Mouse (Mus musculus): ENCODE results near the gene Wfdc11. TPM values are rescaled to one million over a fixed set of nuclear protein-coding genes. Genes with fewer than 3 reads are reported as not detected.

Wfdc11 gene
- polyA plus RNA-seq, 1 experiment from 2014 or later: not detected

GRCm38 (mm10) chr2:164704235-164704634, 30.3 kb upstream of the Wfdc11 start:
- H3K4me3 ChIP-seq (ENCODE audit: low read depth, low read length): no peak overlapping the region
- no peak overlapping the region for H3K27ac ChIP-seq (replicated peaks)
- H3K4me2 ChIP-seq (replicated peaks; ENCODE audit: low read depth): no peak overlapping the region
- no peak overlapping the region for H3K9ac ChIP-seq (ENCODE audit: low read length)
- DNase-seq (ENCODE audit: low spot score): no peak
- H3K9me3 ChIP-seq (ENCODE audit: control insufficient read depth, low read length): no peaks in the 10 kb centered on the region
- H3K27me3 ChIP-seq (ENCODE audit: control insufficient read depth, insufficient read depth, low read length): no peaks in the 10 kb centered on the region
- 83% methylated on average over 5 of the region's 5 CpGs for WGBS
- no peaks in the 10 kb centered on the region for H3K36me3 ChIP-seq (ENCODE audit: control insufficient read depth, insufficient read depth, low read length)
- H3K4me1 ChIP-seq (replicated peaks; ENCODE audit: control insufficient read depth, insufficient read depth): no peaks in the 10 kb centered on the region
- ATAC-seq (ENCODE audit: low FRiP score, low TSS enrichment): no peak
- TF ChIP-seq EP300 (optimal IDR thresholded peaks at IDR 0.05) (no peak), CTCF (IDR thresholded peaks at IDR 0.05; ENCODE audit: low read depth) (no peak)

- DNase-seq (ENCODE audit: low spot score) (no peak), ATAC-seq (ENCODE audit: low FRiP score, low TSS enrichment) (no peak)
- H3K9ac ChIP-seq (ENCODE audit: low read length): no peak overlapping the region
- H3K27ac ChIP-seq (replicated peaks): no peak overlapping the region
- H3K4me3 ChIP-seq (ENCODE audit: low read depth, low read length): no peak overlapping the region
- H3K4me1 ChIP-seq (replicated peaks; ENCODE audit: control insufficient read depth, insufficient read depth): no peaks in the 10 kb centered on the region
- no peak for TF ChIP-seq CTCF (IDR thresholded peaks at IDR 0.05; ENCODE audit: low read depth)
- 63% methylated on average over 5 of the region's 5 CpGs for WGBS
- no peaks in the 10 kb centered on the region for H3K9me3 ChIP-seq (ENCODE audit: control insufficient read depth, low read length)
- no peaks in the 10 kb centered on the region for H3K27me3 ChIP-seq (ENCODE audit: control insufficient read depth, insufficient read depth, low read length)
- no peak overlapping the region for H3K4me2 ChIP-seq (replicated peaks; ENCODE audit: low read depth)
- no peaks in the 10 kb centered on the region for H3K36me3 ChIP-seq (ENCODE audit: control insufficient read depth, insufficient read depth, low read length)
Measured at GRCm38 (mm10) chr2:164701761-164702160, 27.9 kb upstream of the Wfdc11 start.

GRCm38 (mm10) chr2:164700959-164701358, 27.1 kb upstream of the Wfdc11 start:
- 37% methylated on average over 5 of the region's 5 CpGs for WGBS
- Histone ChIP-seq H3K36me3 (ENCODE audit: control insufficient read depth, insufficient read depth, low read length) (no peaks in the 10 kb centered on the region), H3K9ac (ENCODE audit: low read length) (no peak overlapping the region), H3K4me3 (ENCODE audit: low read depth, low read length) (no peak overlapping the region), H3K4me1 (replicated peaks; ENCODE audit: control insufficient read depth, insufficient read depth) (no peaks in the 10 kb centered on the region), H3K9me3 (ENCODE audit: control insufficient read depth, low read length) (no peaks in the 10 kb centered on the region), H3K27ac (replicated peaks) (no peak overlapping the region), H3K27me3 (ENCODE audit: control insufficient read depth, insufficient read depth, low read length) (no peaks in the 10 kb centered on the region), H3K4me2 (replicated peaks; ENCODE audit: low read depth) (no peak overlapping the region)
- DNase-seq (ENCODE audit: low spot score): no peak
- no peak for ATAC-seq (ENCODE audit: low FRiP score, low TSS enrichment)
- TF ChIP-seq EP300 (optimal IDR thresholded peaks at IDR 0.05): no peak
- TF ChIP-seq CTCF (IDR thresholded peaks at IDR 0.05; ENCODE audit: low read depth): no peak

GRCm38 (mm10) chr2:164698201-164698600, 24.3 kb upstream of the Wfdc11 start, which contains the start of gene Spint4:
TSS of gene Spint4 (plus strand) at chr2:164698501.
- no peak for ATAC-seq (ENCODE audit: low FRiP score, low TSS enrichment)
- H3K4me2 ChIP-seq (replicated peaks; ENCODE audit: low read depth): no peak within 1 kb of the TSS
- H3K9me3 ChIP-seq (ENCODE audit: control insufficient read depth, low read length): no peaks in the 10 kb centered on the region
- TF ChIP-seq EP300 (optimal IDR thresholded peaks at IDR 0.05): no peak
- TF ChIP-seq CTCF (IDR thresholded peaks at IDR 0.05; ENCODE audit: low read depth): no peak
- H3K4me3 ChIP-seq (ENCODE audit: low read depth, low read length): no peak within 1 kb of the TSS
- WGBS: 66% methylated on average over 4 of the region's 4 CpGs
- DNase-seq (ENCODE audit: low spot score): no peak
- no peaks in the 10 kb centered on the region for H3K4me1 ChIP-seq (replicated peaks; ENCODE audit: control insufficient read depth, insufficient read depth)
- no peaks in the 10 kb centered on the region for H3K36me3 ChIP-seq (ENCODE audit: control insufficient read depth, insufficient read depth, low read length)
- no peak within 1 kb of the TSS for H3K9ac ChIP-seq (ENCODE audit: low read length)
- H3K27me3 ChIP-seq (ENCODE audit: control insufficient read depth, insufficient read depth, low read length): no peaks in the 10 kb centered on the region
- H3K27ac ChIP-seq (replicated peaks): no peak within 1 kb of the TSS

DNA sequence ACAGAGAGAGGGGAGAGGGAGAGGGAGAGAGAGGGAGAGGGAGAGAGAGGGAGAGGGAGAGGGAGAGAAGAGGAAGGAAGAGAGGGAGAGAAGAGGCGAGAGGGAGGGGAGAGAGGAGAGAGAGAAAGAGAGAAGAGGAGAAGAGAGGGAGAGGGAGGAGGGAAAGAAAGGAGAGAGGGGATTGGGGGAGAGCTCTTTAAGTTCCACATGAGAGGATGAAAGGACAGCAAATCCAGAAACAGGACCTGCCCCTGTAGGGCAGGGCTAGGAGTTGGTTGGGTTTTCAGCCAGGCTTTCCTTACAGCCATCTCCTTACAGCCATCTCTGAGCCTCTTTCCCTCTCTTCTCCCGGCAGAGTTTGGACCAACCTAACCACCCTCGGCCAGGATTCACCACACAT, 10.9 kb upstream of the Wfdc11 start, which contains the start of gene Wfdc13:
Gene Wfdc13, plus strand, starts transcription at position 301 of the 400 bp plus-strand sequence.
- Histone ChIP-seq H3K4me3 (ENCODE audit: low read depth, low read length) (0 out of 2 replicates have a peak within 1 kb of the TSS, but pooled peaks have one; percentile 4), H3K27ac (replicated peaks) (0 out of 2 replicates have a peak within 1 kb of the TSS, but pooled peaks have one; percentile 30), H3K4me1 (replicated peaks; ENCODE audit: control insufficient read depth, insufficient read depth) (no peaks in the 10 kb centered on the region), H3K9me3 (ENCODE audit: control insufficient read depth, low read length) (no peaks in the 10 kb centered on the region), H3K27me3 (ENCODE audit: control insufficient read depth, insufficient read depth, low read length) (no peaks in the 10 kb centered on the region), H3K36me3 (ENCODE audit: control insufficient read depth, insufficient read depth, low read length) (no peaks in the 10 kb centered on the region), H3K4me2 (replicated peaks; ENCODE audit: low read depth) (peak within 1 kb of the TSS; percentile 20; the same call in 1 of the 2 replicates), H3K9ac (ENCODE audit: low read length) (peak within 1 kb of the TSS; percentile 8; the same call in 1 of the 2 replicates)
- no peak for TF ChIP-seq CTCF (IDR thresholded peaks at IDR 0.05; ENCODE audit: low read depth)
- no peak for TF ChIP-seq EP300 (optimal IDR thresholded peaks at IDR 0.05)
- WGBS: 36% methylated on average over 3 of the region's 3 CpGs
- no peak for DNase-seq (ENCODE audit: low spot score)
- no peak for ATAC-seq (ENCODE audit: low FRiP score, low TSS enrichment)

DNA sequence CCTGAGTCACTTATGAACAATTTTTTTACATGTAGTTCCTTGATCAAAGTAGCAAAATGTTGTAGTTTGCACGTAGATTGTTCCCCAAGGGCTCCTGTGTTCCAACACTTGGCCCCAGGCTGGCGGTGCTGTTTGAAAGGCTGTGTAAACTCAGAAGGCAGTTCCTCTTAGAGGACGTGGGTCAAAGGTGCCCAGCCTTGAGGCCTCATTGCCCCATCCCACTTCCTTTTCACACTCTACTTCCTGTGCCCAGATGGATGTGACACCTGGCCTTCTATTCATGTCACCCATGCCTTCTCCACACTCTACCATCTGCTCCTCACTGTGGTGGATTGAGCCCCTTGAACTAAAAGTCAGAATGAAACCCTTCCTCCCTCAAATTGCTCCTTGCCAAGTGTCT, 6.0 kb upstream of the Wfdc11 start:
- ATAC-seq (ENCODE audit: low FRiP score, low TSS enrichment): peak; percentile 55; the same call in 1 of the 2 replicates

More for the DNA sequence above, 6.0 kb upstream of the Wfdc11 start:
- Histone ChIP-seq H3K4me3 (ENCODE audit: low read depth, low read length) (no peak overlapping the region), H3K4me1 (replicated peaks; ENCODE audit: control insufficient read depth, insufficient read depth) (no peaks in the 10 kb centered on the region), H3K27ac (replicated peaks) (no peak overlapping the region), H3K4me2 (replicated peaks; ENCODE audit: low read depth) (no peak overlapping the region), H3K36me3 (ENCODE audit: control insufficient read depth, insufficient read depth, low read length) (no peaks in the 10 kb centered on the region), H3K27me3 (ENCODE audit: control insufficient read depth, insufficient read depth, low read length) (no peaks in the 10 kb centered on the region), H3K9me3 (ENCODE audit: control insufficient read depth, low read length) (no peaks in the 10 kb centered on the region), H3K9ac (ENCODE audit: low read length) (no peak overlapping the region)
- WGBS: 32% methylated on average over 3 of the region's 3 CpGs
- DNase-seq (ENCODE audit: low spot score): peak; percentile 40
- TF ChIP-seq CTCF (IDR thresholded peaks at IDR 0.05; ENCODE audit: low read depth) (no peak), EP300 (optimal IDR thresholded peaks at IDR 0.05) (no peak)
